9 mouse cellular contexts compared by ENCODE assay signal in genomic region chr1:74542451-74542961, GRCm38 (mm10). TPM values are rescaled to one million over a fixed set of nuclear protein-coding genes. Genes with fewer than 3 reads are reported as not detected.
DNase-seq lines count a peak whose midpoint lies in the region; ATAC-seq lines count a peak whose summit lies in the region.
"Had no signal": no experiment of that assay in that cellular context is flagged by ENCODE, and none has a peak within 500 bp of the region (broad histone marks: within the 10 kb centered on the region; RNA-seq: fewer than 3 reads in every experiment).

Gene Plcd4 (plus strand): TSS chr1:74542888.

- DNase-seq in heart, postnatal 4 days, result no peak
- peak; percentile 40 for DNase-seq in embryo, embryonic 10.5 days (ENCODE audit: low spot score)
- peak; percentile 16 to 27 for DNase-seq in gastrocnemius, postnatal 36 days
- DNase-seq in layer of hippocampus, adult 9-10 months (ENCODE audit: low spot score), result peak; percentile 27
- DNase-seq in urinary bladder, adult 2 months (ENCODE audit: low spot score), result no peak

- ATAC-seq in heart, embryonic 14.5 days (ENCODE audit: insufficient number of reproducible peaks, insufficient read depth, low FRiP score, low read depth), result no peak
- ATAC-seq in midbrain, embryonic 13.5 days, result peak; percentile 55
- ATAC-seq in intestine, embryonic 16.5 days, result no peak

- H3K4me3 ChIP-seq in heart, embryonic 14.5 days (ENCODE audit: control insufficient read depth in 1 of 2, insufficient read depth in 1 of 2, low read depth in 1 of 2, low read length in 2 of 2), result no peak within 1 kb of the TSS
- no peak within 1 kb of the TSS for H3K4me3 ChIP-seq in midbrain, embryonic 13.5 days (replicated peaks)
- no peak within 1 kb of the TSS for H3K4me3 ChIP-seq in intestine, embryonic 16.5 days (ENCODE audit: low read length)

- no peaks in the 10 kb centered on the region for H3K27me3 ChIP-seq in heart, embryonic 14.5 days (ENCODE audit: control insufficient read depth, insufficient read depth, low read length)
- no peaks in the 10 kb centered on the region for H3K27me3 ChIP-seq in midbrain, embryonic 13.5 days
- H3K27me3 ChIP-seq in intestine, embryonic 16.5 days (replicated peaks; ENCODE audit: control insufficient read depth, insufficient read depth, low read length), result 0 out of 2 replicates have a peak, but pooled peaks cover 2% of the 10 kb centered on the region

- no peak within 1 kb of the TSS for H3K9ac ChIP-seq in heart, embryonic 14.5 days (ENCODE audit: low read length)
- H3K9ac ChIP-seq in midbrain, embryonic 13.5 days (replicated peaks), result 0 out of 2 replicates have a peak within 1 kb of the TSS, but pooled peaks have one; percentile 41
- no peak within 1 kb of the TSS for H3K9ac ChIP-seq in intestine, embryonic 16.5 days (ENCODE audit: low read depth, low read length)

- no peak within 1 kb of the TSS for H3K27ac ChIP-seq in heart, embryonic 14.5 days (replicated peaks in 1 of 2; ENCODE audit: control insufficient read depth in 1 of 2, insufficient read depth in 1 of 2, low read depth in 2 of 2, low read length in 2 of 2)
- no peak within 1 kb of the TSS; the same call in 1 of the 2 replicates for H3K27ac ChIP-seq in midbrain, embryonic 13.5 days
- H3K27ac ChIP-seq in intestine, embryonic 16.5 days (ENCODE audit: low read length), result no peak within 1 kb of the TSS

- WGBS in heart, embryonic 14.5 days, result 8% methylated on average over 6 of the region's 6 CpGs
- WGBS in midbrain, embryonic 13.5 days, result 4% methylated on average over 6 of the region's 6 CpGs
- 6% methylated on average over 6 of the region's 6 CpGs for WGBS in intestine, embryonic 16.5 days

- peaks cover 0 to 4% of the 10 kb centered on the region in 2 experiments; a peak in 1 of 4 replicates for H3K4me1 ChIP-seq in heart, embryonic 14.5 days (ENCODE audit: control insufficient read depth in 2 of 2, insufficient read depth in 2 of 2, low read length in 2 of 2)
- peaks cover 13% of the 10 kb centered on the region for H3K4me1 ChIP-seq in midbrain, embryonic 13.5 days (replicated peaks)
- H3K4me1 ChIP-seq in intestine, embryonic 16.5 days (ENCODE audit: control insufficient read depth, insufficient read depth, low read length), result no peaks in the 10 kb centered on the region

- intact Hi-C loops in gastrocnemius, postnatal 36 days (cut with DNase I), result no loop called here

- peak within 1 kb of the TSS; percentile 17 for H3K4me2 ChIP-seq in heart, embryonic 14.5 days (ENCODE audit: low read length)
- peak within 1 kb of the TSS; percentile 36 for H3K4me2 ChIP-seq in midbrain, embryonic 13.5 days (replicated peaks)
- H3K4me2 ChIP-seq in intestine, embryonic 16.5 days (ENCODE audit: low read depth, low read length), result no peak within 1 kb of the TSS

- H3K36me3 ChIP-seq in heart, embryonic 14.5 days (ENCODE audit: control insufficient read depth, insufficient read depth, low read length), result no peaks in the 10 kb centered on the region
- no peaks in the 10 kb centered on the region for H3K36me3 ChIP-seq in midbrain, embryonic 13.5 days
- no peaks in the 10 kb centered on the region for H3K36me3 ChIP-seq in intestine, embryonic 16.5 days (ENCODE audit: control insufficient read depth, insufficient read depth, low read length)

- no peaks in the 10 kb centered on the region for H3K9me3 ChIP-seq in heart, embryonic 14.5 days (ENCODE audit: control insufficient read depth, low read length)
- no peaks in the 10 kb centered on the region for H3K9me3 ChIP-seq in midbrain, embryonic 13.5 days
- H3K9me3 ChIP-seq in intestine, embryonic 16.5 days (ENCODE audit: control insufficient read depth, low read length), result no peaks in the 10 kb centered on the region

RNA-seq across cellular contexts. Expression of gene Plcd4, which starts in this region (rescaled TPM):
- polyA plus RNA-seq in heart, embryonic 14.5 days (2014; fragmentation: Nextera tagmentation; extraction: Ambion mirVana), result 0.68 and 0.88 TPM in 2 replicates
- total RNA-seq in heart, postnatal 4 days (2021), result under 1 TPM in 1 of 2 experiments, not detected in 1; 0.18 TPM
- total RNA-seq in gastrocnemius, postnatal 36 days (2021), result 10 to 100 TPM; 52.2 to 73.6 TPM
- polyA plus RNA-seq in midbrain, embryonic 13.5 days (2015; fragmentation: Nextera tagmentation; extraction: Ambion mirVana), result 2.2 and 2.9 TPM in 2 replicates
- polyA plus RNA-seq in intestine, embryonic 16.5 days (2015; fragmentation: Nextera tagmentation; extraction: Ambion mirVana), result 0.10 and 0.29 TPM in 2 replicates
- 0.30 and 0.47 TPM in 2 replicates for polyA plus RNA-seq in urinary bladder, adult 2 months (2012; rRNA removed)
- polyA plus RNA-seq: stomach, embryonic 14.5 days had no signal

Comparison
In these comparisons a context has a peak if more than half of its experiments do, and no peak if none do; other contexts are left out.
1. RNA of gene Plcd4 (total RNA-seq): 52.2 to 73.6 TPM in gastrocnemius, postnatal 36 days; 0.18 TPM in heart, postnatal 4 days; every median in the first group is over 10 times any median in the second.
2. DNase-seq: peak in embryo, embryonic 10.5 days (single experiment), gastrocnemius, postnatal 36 days (2 of 2) and layer of hippocampus, adult 9-10 months (single experiment); none in heart, postnatal 4 days (single experiment) and urinary bladder, adult 2 months (single experiment).